Mouse (Mus musculus) myocyte (in vitro differentiated cells): ENCODE results near the gene Notch2. TPM values are rescaled to one million over a fixed set of nuclear protein-coding genes. Genes with fewer than 3 reads are reported as not detected.

Source experiments
- H3K27me3 ChIP-seq: one replicate; pipeline ENCODE4 v1.6.1; 2011; ENCODE audit not compliant: control insufficient read depth, insufficient read depth, insufficient read length
- H3K36me3 ChIP-seq: one replicate; pipeline ENCODE4 v1.6.1; 2011; ENCODE audit not compliant: control insufficient read depth, insufficient read depth
- H3K4me2 ChIP-seq: one replicate; pipeline ENCODE4 v1.6.1; 2011; ENCODE audit warnings: low read depth, control low read depth
- H3K4me3 ChIP-seq: one replicate; pipeline ENCODE4 v1.5.1; 2011; ENCODE audit warnings: mild to moderate bottlenecking, control low read depth, moderate library complexity
- H3K79me2 ChIP-seq: one replicate; pipeline ENCODE4 v1.6.1; 2011; ENCODE audit not compliant: control insufficient read depth, insufficient read depth
- H3ac ChIP-seq: one replicate; pipeline ENCODE4 v1.6.1; 2011; ENCODE audit not compliant: control insufficient read depth, insufficient read length
- CEBPB ChIP-seq: IDR thresholded peaks from 2 replicates; pipeline ENCODE4 v1.6.1; 2011; ENCODE audit warnings: mild to moderate bottlenecking, moderate library complexity; ENCODE audit not compliant: poor library complexity, insufficient read depth, severe bottlenecking
- E2F4 ChIP-seq: IDR thresholded peaks from one replicate; pipeline ENCODE4 v1.6.1; 2011; ENCODE audit warnings: mild to moderate bottlenecking, control low read depth, moderate library complexity; ENCODE audit not compliant: insufficient read depth
- MAX ChIP-seq: IDR thresholded peaks from one replicate; pipeline ENCODE4 v1.6.1; 2011; ENCODE audit warnings: low read depth, mild to moderate bottlenecking, control low read depth
- MYOD1 ChIP-seq, 3 experiments: IDR thresholded peaks; one replicate each; pipeline ENCODE4 v1.6.1; 2011; ENCODE audit warnings: control low read depth in 2 of 3, low read depth in 2 of 3, mild to moderate bottlenecking in 2 of 3, moderate library complexity in 1 of 3; ENCODE audit not compliant: insufficient read length in 2 of 3, control insufficient read depth in 1 of 3
- MYOG ChIP-seq, 3 experiments: IDR thresholded peaks; one replicate each; pipeline ENCODE4 v1.6.1; 2011; ENCODE audit warnings: control low read depth in 2 of 3, low read depth in 2 of 3, mild to moderate bottlenecking in 2 of 3; ENCODE audit not compliant: insufficient read length in 2 of 3, control insufficient read depth in 1 of 3, insufficient read depth in 1 of 3
- POLR2A ChIP-seq: IDR thresholded peaks from one replicate; pipeline ENCODE4 v1.6.1; 2011; ENCODE audit warnings: low read depth, mild to moderate bottlenecking, control low read depth, moderate library complexity; ENCODE audit not compliant: insufficient read length
- POLR2AphosphoS2 ChIP-seq: IDR thresholded peaks from one replicate; pipeline ENCODE4 v1.6.1; 2011; ENCODE audit warnings: low read depth, control low read depth; ENCODE audit not compliant: insufficient read length
- REST ChIP-seq: IDR thresholded peaks from one replicate; pipeline ENCODE4 v1.6.1; 2011; ENCODE audit warnings: mild to moderate bottlenecking, control low read depth, moderate library complexity; ENCODE audit not compliant: insufficient read depth, insufficient read length
- SRF ChIP-seq: IDR thresholded peaks from one replicate; pipeline ENCODE4 v1.6.1; 2011; ENCODE audit warnings: low read depth; ENCODE audit not compliant: control insufficient read depth, insufficient read length
- TCF12 ChIP-seq: IDR thresholded peaks from one replicate; pipeline ENCODE4 v1.6.1; 2011; ENCODE audit warnings: mild to moderate bottlenecking, control low read depth; ENCODE audit not compliant: poor library complexity, insufficient read depth, severe bottlenecking
- TCF3 ChIP-seq: IDR thresholded peaks from one replicate; pipeline ENCODE4 v1.6.1; 2011; ENCODE audit warnings: low read depth, control low read depth; ENCODE audit not compliant: insufficient read length
- USF1 ChIP-seq: IDR thresholded peaks from one replicate; pipeline ENCODE4 v1.6.1; 2011; ENCODE audit warnings: low read depth, mild to moderate bottlenecking, control low read depth, moderate library complexity
- polyA plus RNA-seq: library from polyadenylated mRNA; unstranded; fragments of >200 nt; fragmentation: generic; extraction: Trizol; gene quantifications from one replicate; pipeline ENCODE4 v1.2.1, GENCODE M21; 2012; ENCODE audit warnings: missing spikeins

Notch2 gene
- polyA plus RNA-seq, 1 experiment = 15.1 TPM

DNA sequence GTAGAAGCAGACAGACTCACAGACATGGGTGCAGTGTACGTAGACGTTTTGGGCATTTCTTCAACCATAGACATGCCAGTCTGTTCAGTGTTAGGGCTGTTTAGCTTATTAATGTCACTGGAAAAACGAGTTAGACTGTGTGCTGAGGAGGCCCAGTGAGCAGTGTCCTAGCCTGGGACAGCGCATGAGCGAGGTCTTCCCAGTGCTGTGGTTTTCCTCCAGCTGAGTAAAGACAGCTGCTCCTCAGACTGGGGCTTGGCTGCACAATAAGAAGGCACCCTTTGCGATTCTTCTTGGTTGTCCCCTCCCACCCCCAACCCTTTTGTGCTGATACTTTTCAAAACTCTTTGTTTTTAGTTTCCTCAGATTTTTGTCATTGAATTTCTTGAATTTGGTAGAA lies 22.8 kb downstream of the Notch2 start:
- TF ChIP-seq MAX (no peak), POLR2AphosphoS2 (no peak), CEBPB (no peak), MYOG (IDR thresholded peaks at IDR 0.05; ENCODE audit: control insufficient read depth in 1 of 3, insufficient read depth in 1 of 3, insufficient read length in 2 of 3, low read depth in 2 of 3) (peak; percentile 51 to 91 (median 59)), SRF (no peak), USF1 (no peak), MYOD1 (IDR thresholded peaks at IDR 0.05; ENCODE audit: control insufficient read depth in 1 of 3, insufficient read length in 2 of 3, low read depth in 2 of 3) (peak; percentile 51 to 90 (median 83)), POLR2A (no peak), REST (no peak), TCF3 (no peak), E2F4 (no peak), TCF12 (peak; percentile 71)
- H3K79me2 ChIP-seq = peaks cover 100% of the 10 kb centered on the region
- H3K4me3 ChIP-seq = no peak overlapping the region
- H3ac ChIP-seq = no peak overlapping the region
- H3K27me3 ChIP-seq = no peaks in the 10 kb centered on the region
- no peaks in the 10 kb centered on the region for H3K36me3 ChIP-seq
- peak overlapping the region; percentile 71 for H3K4me2 ChIP-seq

DNA sequence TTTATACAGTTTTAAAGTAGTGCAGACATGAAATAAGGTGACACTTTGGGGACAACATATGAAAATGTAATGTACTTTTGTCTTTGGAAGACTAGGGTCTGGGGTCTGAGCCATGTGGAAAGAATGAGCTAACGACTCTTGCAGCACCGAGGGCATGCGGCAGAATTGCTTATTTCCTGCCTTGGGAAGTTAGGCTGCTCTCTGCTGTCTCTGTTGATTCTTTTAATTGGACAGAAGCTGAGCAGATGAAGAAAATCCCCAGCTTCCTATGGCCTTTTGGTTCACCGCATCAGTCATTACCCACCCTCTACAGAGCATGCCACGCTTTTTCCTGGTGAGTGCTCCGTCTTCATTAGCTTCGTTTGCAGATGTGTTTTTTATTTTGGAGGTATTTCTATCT lies 23.8 kb downstream of the Notch2 start:
- Histone ChIP-seq H3K4me2 (no peak overlapping the region), H3K79me2 (peaks cover 100% of the 10 kb centered on the region), H3K27me3 (no peaks in the 10 kb centered on the region), H3K36me3 (no peaks in the 10 kb centered on the region), H3ac (no peak overlapping the region), H3K4me3 (no peak overlapping the region)
- TF ChIP-seq TCF3 = no peak

- no peaks in the 10 kb centered on the region for H3K36me3 ChIP-seq
- H3K27me3 ChIP-seq = no peaks in the 10 kb centered on the region
- H3K79me2 ChIP-seq = peaks cover 91% of the 10 kb centered on the region
- TF ChIP-seq MAX (no peak), E2F4 (no peak), TCF3 (no peak), POLR2A (no peak), MYOD1 (IDR thresholded peaks at IDR 0.05; ENCODE audit: control insufficient read depth in 1 of 3, insufficient read length in 2 of 3, low read depth in 2 of 3) (no peak)
- H3K4me2 ChIP-seq = no peak overlapping the region
- no peak overlapping the region for H3K4me3 ChIP-seq
- H3ac ChIP-seq = no peak overlapping the region
These were observed 25.3 kb downstream of the Notch2 start for GRCm38 (mm10) chr3:98038658-98039057.

GRCm38 (mm10) chr3:98039223-98039622 lies 25.9 kb downstream of the Notch2 start:
- H3K36me3 ChIP-seq = no peaks in the 10 kb centered on the region
- TF ChIP-seq TCF12 (no peak), MYOG (IDR thresholded peaks at IDR 0.05; ENCODE audit: control insufficient read depth in 1 of 3, insufficient read depth in 1 of 3, insufficient read length in 2 of 3, low read depth in 2 of 3) (no peak), TCF3 (no peak), MYOD1 (IDR thresholded peaks at IDR 0.05; ENCODE audit: control insufficient read depth in 1 of 3, insufficient read length in 2 of 3, low read depth in 2 of 3) (no peak), E2F4 (no peak), CEBPB (no peak), USF1 (no peak), MAX (no peak), POLR2AphosphoS2 (no peak), SRF (no peak), POLR2A (no peak), REST (no peak)
- H3K4me2 ChIP-seq = no peak overlapping the region
- H3K4me3 ChIP-seq = no peak overlapping the region
- H3ac ChIP-seq = no peak overlapping the region
- H3K27me3 ChIP-seq = no peaks in the 10 kb centered on the region
- peaks cover 91% of the 10 kb centered on the region for H3K79me2 ChIP-seq

DNA sequence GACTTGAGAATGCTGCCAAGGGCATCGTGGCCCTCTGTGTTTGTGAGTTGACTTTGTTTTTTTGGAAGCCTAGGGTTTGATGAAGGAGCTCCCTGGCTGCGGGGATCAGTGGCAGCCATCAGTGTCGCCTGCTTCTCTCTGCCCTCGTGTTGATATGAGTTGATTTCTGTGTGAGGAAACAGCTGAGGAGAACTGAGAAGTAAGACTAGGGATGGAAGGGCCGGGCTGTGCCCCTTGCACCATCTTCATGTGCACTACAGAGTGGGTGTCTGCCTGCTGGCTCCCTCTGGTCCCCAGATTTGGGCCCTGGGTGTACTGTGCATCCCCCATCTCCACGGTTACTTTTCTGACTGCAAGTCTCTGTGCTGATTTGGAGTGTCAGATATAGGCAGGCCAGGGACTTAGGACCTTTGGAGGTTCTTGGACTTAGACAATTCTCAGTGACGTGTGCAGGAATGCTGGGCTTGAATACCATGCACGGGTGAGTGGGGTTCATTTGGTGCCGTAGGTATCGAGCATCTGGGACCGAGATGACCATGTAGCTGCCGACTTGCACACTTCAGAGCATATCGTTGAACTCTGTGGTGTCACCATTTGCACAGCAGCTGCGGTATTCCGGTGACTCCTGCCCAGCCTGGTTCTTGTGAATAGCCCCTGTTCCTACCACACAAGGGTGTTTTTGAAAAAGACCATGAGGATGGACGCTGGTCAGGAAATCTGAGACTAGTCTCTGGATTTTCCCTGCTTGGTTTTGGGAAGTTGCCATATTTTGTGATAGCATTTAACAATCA lies 26.5 kb downstream of the Notch2 start:
- TF ChIP-seq MYOD1 (IDR thresholded peaks at IDR 0.05; ENCODE audit: control insufficient read depth in 1 of 3, insufficient read length in 2 of 3, low read depth in 2 of 3) (peak in 2 of 3 experiments; percentile 77 to 81), MAX (no peak), MYOG (IDR thresholded peaks at IDR 0.05; ENCODE audit: control insufficient read depth in 1 of 3, insufficient read depth in 1 of 3, insufficient read length in 2 of 3, low read depth in 2 of 3) (peak in 2 of 3 experiments; percentile 46 to 72)
- no peaks in the 10 kb centered on the region for H3K27me3 ChIP-seq
- no peak overlapping the region for H3K4me3 ChIP-seq
- no peaks in the 10 kb centered on the region for H3K36me3 ChIP-seq
- H3ac ChIP-seq = no peak overlapping the region
- H3K4me2 ChIP-seq = peak overlapping the region; percentile 15
- H3K79me2 ChIP-seq = peaks cover 91% of the 10 kb centered on the region
